Mouse (Mus musculus): Measurements from ENCODE around the gene Uggt2. TPM values are rescaled to one million over a fixed set of nuclear protein-coding genes. Genes with fewer than 3 reads are reported as not detected.

Gene Uggt2
- total and polyA plus RNA-seq, 2 experiments from 2014 or later = 4.5 to 5.2 TPM

- ATAC-seq (ENCODE audit: insufficient read depth, low read depth) (no peak), DNase-seq (ENCODE audit: low spot score) (no peak)
- Histone ChIP-seq H3K36me3 (replicated peaks; ENCODE audit: control insufficient read depth, insufficient read depth, low read length) (peaks cover 70% of the 10 kb centered on the region), H3K4me2 (ENCODE audit: low read depth, low read length) (no peak overlapping the region), H3K4me1 (ENCODE audit: control insufficient read depth, insufficient read depth) (no peaks in the 10 kb centered on the region), H3K4me3 (ENCODE audit: low read depth, low read length) (no peak overlapping the region), H3K9ac (replicated peaks; ENCODE audit: low read depth, low read length) (no peak overlapping the region), H3K27ac (ENCODE audit: low read depth) (no peak overlapping the region), H3K27me3 (ENCODE audit: control insufficient read depth, insufficient read depth, low read length) (no peaks in the 10 kb centered on the region), H3K9me3 (replicated peaks; ENCODE audit: control insufficient read depth, low read length) (no peaks in the 10 kb centered on the region)
- TF ChIP-seq EP300 (IDR thresholded peaks at IDR 0.05; ENCODE audit: low read depth) = no peak
- TF ChIP-seq CTCF (IDR thresholded peaks at IDR 0.05; ENCODE audit: low read depth) = no peak
- WGBS = 72% methylated on average over 7 of the region's 7 CpGs
Observed at GRCm38 (mm10) chr14:118979571-118980325, 119.5 kb downstream of the Uggt2 start.

DNA sequence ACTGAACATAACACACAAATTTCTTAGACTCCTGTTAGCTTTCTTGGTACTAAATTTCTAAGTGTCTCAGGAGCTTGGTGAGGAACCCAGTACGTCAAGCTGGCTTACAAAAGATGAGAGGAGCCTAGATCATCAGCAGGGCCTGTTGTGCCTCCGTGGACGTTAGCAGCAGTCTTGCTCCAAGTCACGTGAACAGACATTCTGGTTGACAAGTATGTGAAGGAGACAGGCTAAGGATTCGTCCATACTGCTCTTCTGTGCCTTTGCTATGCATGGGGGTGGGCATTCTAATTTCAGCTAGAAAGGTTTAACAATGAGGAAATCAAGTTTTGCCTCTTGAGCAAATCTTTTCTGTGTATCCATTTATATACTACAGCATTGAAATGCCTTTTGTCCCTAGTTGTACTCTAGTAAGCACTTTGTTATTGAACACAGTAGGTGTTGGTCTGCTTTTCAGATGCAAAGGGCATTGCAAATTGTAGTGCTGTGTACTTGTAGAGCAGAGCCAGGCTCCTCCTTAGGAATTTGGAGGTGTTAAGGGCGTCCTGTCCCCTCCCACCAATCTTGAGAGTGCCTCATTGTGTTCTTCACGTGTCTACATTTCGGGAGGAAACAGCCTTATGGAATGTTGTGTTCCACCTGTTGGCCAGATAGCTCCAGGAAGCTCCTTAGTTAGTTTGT lies 122.0 kb downstream of the Uggt2 start:
- H3K9me3 ChIP-seq (replicated peaks; ENCODE audit: control insufficient read depth, low read length) = no peaks in the 10 kb centered on the region
- no peak for TF ChIP-seq EP300 (IDR thresholded peaks at IDR 0.05; ENCODE audit: low read depth)
- TF ChIP-seq CTCF (IDR thresholded peaks at IDR 0.05; ENCODE audit: low read depth) = no peak
- H3K27ac ChIP-seq (ENCODE audit: low read depth) = no peak overlapping the region
- no peak overlapping the region for H3K9ac ChIP-seq (replicated peaks; ENCODE audit: low read depth, low read length)
- H3K4me3 ChIP-seq (ENCODE audit: low read depth, low read length) = no peak overlapping the region
- no peak for DNase-seq (ENCODE audit: low spot score)
- 74% methylated on average over 8 of the region's 8 CpGs for WGBS
- H3K36me3 ChIP-seq (replicated peaks; ENCODE audit: control insufficient read depth, insufficient read depth, low read length) = peaks cover 74% of the 10 kb centered on the region
- H3K4me2 ChIP-seq (ENCODE audit: low read depth, low read length) = no peak overlapping the region
- H3K4me1 ChIP-seq (ENCODE audit: control insufficient read depth, insufficient read depth) = no peaks in the 10 kb centered on the region
- no peaks in the 10 kb centered on the region for H3K27me3 ChIP-seq (ENCODE audit: control insufficient read depth, insufficient read depth, low read length)
- no peak for ATAC-seq (ENCODE audit: insufficient read depth, low read depth)

- Histone ChIP-seq H3K4me1 (ENCODE audit: control insufficient read depth, insufficient read depth) (no peaks in the 10 kb centered on the region), H3K9me3 (replicated peaks; ENCODE audit: control insufficient read depth, low read length) (no peaks in the 10 kb centered on the region), H3K4me2 (ENCODE audit: low read depth, low read length) (no peak overlapping the region), H3K4me3 (ENCODE audit: low read depth, low read length) (no peak overlapping the region), H3K27ac (ENCODE audit: low read depth) (no peak overlapping the region), H3K27me3 (ENCODE audit: control insufficient read depth, insufficient read depth, low read length) (no peaks in the 10 kb centered on the region), H3K36me3 (replicated peaks; ENCODE audit: control insufficient read depth, insufficient read depth, low read length) (peaks cover 87% of the 10 kb centered on the region), H3K9ac (replicated peaks; ENCODE audit: low read depth, low read length) (no peak overlapping the region)
- no peak for DNase-seq (ENCODE audit: low spot score)
- ATAC-seq (ENCODE audit: insufficient read depth, low read depth) = no peak
- WGBS = 91% methylated on average over 6 of the region's 6 CpGs
- TF ChIP-seq EP300 (IDR thresholded peaks at IDR 0.05; ENCODE audit: low read depth) = no peak
- no peak for TF ChIP-seq CTCF (IDR thresholded peaks at IDR 0.05; ENCODE audit: low read depth)
Observed at GRCm38 (mm10) chr14:118972268-118972667, 127.0 kb downstream of the Uggt2 start.

DNA sequence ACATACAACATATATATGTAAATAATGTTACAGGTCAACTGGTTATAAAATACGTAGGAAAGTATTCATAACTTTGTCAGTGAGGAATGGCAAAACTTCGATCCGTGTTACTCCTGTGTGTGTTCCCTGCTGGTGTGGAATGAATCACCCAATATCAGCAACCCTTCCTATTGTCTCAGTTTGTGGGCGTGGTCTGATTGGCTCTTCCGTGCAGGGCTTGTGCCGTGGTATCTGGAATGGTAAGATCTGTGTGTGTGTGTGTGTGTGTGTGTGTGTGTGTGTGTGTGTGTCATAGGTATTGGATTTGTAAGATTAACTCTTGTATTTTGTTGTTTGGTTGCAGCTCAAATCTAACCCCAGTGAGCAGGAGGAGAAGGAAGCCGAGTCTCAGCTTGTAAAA lies 131.6 kb downstream of the Uggt2 start:
- Histone ChIP-seq H3K4me1 (ENCODE audit: control insufficient read depth, insufficient read depth) (no peaks in the 10 kb centered on the region), H3K4me3 (ENCODE audit: low read depth, low read length) (no peak overlapping the region), H3K36me3 (replicated peaks; ENCODE audit: control insufficient read depth, insufficient read depth, low read length) (peaks cover 55% of the 10 kb centered on the region), H3K4me2 (ENCODE audit: low read depth, low read length) (no peak overlapping the region), H3K27me3 (ENCODE audit: control insufficient read depth, insufficient read depth, low read length) (no peaks in the 10 kb centered on the region), H3K9me3 (replicated peaks; ENCODE audit: control insufficient read depth, low read length) (no peaks in the 10 kb centered on the region), H3K9ac (replicated peaks; ENCODE audit: low read depth, low read length) (no peak overlapping the region), H3K27ac (ENCODE audit: low read depth) (no peak overlapping the region)
- WGBS = 68% methylated on average over 7 of the region's 7 CpGs
- TF ChIP-seq EP300 (IDR thresholded peaks at IDR 0.05; ENCODE audit: low read depth) (no peak), CTCF (IDR thresholded peaks at IDR 0.05; ENCODE audit: low read depth) (no peak)
- DNase-seq (ENCODE audit: low spot score) (no peak), ATAC-seq (ENCODE audit: insufficient read depth, low read depth) (no peak)

DNA sequence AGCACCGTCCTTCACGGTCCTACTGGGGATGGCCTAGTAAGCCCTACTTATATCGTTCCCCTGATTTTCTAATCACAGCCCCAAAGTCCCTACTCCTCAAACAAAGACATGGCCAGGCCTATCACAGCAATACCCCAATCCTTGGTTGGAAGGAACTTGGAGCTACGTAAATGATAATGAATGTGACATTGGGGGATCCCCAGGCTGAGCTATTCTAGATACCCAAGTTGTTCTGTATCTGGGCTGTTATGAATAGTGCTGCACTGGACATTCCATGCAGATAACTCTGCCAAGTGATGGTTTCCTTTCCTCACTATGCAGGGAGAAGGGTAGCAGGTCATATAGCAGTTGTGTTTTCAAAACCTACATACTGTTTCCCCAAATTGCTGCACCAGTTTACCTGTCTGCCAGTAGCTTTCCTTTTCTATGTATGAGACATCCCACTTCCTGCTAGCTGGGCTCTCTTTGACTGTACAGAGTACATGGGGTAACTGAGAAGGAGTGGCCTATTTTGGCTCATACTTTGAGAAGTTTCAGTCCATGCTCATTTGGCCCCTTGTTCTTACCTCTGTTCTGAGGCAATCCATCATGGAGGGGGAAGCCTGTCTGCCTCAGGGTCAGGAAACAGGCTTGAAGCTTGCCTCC lies 133.8 kb downstream of the Uggt2 start:
- TF ChIP-seq EP300 (IDR thresholded peaks at IDR 0.05; ENCODE audit: low read depth) = no peak
- TF ChIP-seq CTCF (IDR thresholded peaks at IDR 0.05; ENCODE audit: low read depth) = no peak
- peaks cover 52% of the 10 kb centered on the region for H3K36me3 ChIP-seq (replicated peaks; ENCODE audit: control insufficient read depth, insufficient read depth, low read length)
- no peak for ATAC-seq (ENCODE audit: insufficient read depth, low read depth)
- H3K9ac ChIP-seq (replicated peaks; ENCODE audit: low read depth, low read length) = no peak overlapping the region
- H3K4me3 ChIP-seq (ENCODE audit: low read depth, low read length) = no peak overlapping the region
- 76% methylated on average over 4 of the region's 4 CpGs for WGBS
- H3K9me3 ChIP-seq (replicated peaks; ENCODE audit: control insufficient read depth, low read length) = no peaks in the 10 kb centered on the region
- H3K4me2 ChIP-seq (ENCODE audit: low read depth, low read length) = no peak overlapping the region
- no peaks in the 10 kb centered on the region for H3K27me3 ChIP-seq (ENCODE audit: control insufficient read depth, insufficient read depth, low read length)
- no peak for DNase-seq (ENCODE audit: low spot score)
- no peak overlapping the region for H3K27ac ChIP-seq (ENCODE audit: low read depth)
- no peaks in the 10 kb centered on the region for H3K4me1 ChIP-seq (ENCODE audit: control insufficient read depth, insufficient read depth)
